Mouse (Mus musculus) adrenal gland, adult (tissue): ENCODE data around the gene Smim6.
A peak's percentile ranks its signal among the peaks of the same experiment; 100 is the strongest.

Source experiments
- DNase-seq, 2 experiments: peaks; one replicate each; pipeline ENCODE4 v3.0.0; 2022 to 2023; ENCODE audit warnings: low spot score in 1 of 2; ENCODE audit not compliant: inconsistent age in 2 of 2

Gene Smim6

DNA sequence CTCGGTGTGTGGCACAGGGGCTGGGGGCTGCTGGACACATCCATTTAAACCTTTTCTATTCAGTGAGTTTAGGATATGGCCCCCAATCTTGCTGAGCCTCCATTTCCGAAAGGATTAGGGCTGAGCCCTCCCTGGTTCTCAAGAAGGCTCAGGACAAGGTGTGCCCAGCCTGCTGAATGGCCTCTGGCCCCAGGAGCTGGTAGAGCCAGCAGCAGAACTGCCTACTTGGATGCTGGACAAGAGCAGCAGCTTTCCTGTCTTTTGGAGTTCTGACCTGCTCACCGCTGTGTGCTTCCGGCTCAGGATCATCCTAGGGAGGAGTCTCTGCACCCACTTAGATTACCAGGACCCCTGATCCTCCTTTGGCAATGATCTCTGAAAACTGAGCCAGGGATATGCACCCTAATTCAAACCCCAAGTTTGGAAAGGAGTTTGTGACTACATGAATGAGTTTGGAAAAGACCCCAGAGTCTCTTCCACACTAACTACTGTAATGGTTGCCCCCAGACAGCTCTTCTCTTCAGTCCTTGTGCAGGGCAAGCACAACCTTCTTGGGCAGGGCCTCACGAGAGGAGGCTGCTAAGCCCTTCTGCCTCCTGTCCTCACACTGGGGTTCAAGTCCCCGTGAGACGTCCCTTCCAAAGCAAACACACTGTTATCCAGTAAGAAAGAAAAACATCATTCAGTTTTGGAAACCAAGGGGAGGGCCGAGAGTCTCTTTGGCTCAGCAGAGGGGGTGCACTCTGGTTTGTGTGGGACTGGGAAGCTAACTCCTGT lies 11.1 kb upstream of the Smim6 start:
- no peak for DNase-seq

DNA sequence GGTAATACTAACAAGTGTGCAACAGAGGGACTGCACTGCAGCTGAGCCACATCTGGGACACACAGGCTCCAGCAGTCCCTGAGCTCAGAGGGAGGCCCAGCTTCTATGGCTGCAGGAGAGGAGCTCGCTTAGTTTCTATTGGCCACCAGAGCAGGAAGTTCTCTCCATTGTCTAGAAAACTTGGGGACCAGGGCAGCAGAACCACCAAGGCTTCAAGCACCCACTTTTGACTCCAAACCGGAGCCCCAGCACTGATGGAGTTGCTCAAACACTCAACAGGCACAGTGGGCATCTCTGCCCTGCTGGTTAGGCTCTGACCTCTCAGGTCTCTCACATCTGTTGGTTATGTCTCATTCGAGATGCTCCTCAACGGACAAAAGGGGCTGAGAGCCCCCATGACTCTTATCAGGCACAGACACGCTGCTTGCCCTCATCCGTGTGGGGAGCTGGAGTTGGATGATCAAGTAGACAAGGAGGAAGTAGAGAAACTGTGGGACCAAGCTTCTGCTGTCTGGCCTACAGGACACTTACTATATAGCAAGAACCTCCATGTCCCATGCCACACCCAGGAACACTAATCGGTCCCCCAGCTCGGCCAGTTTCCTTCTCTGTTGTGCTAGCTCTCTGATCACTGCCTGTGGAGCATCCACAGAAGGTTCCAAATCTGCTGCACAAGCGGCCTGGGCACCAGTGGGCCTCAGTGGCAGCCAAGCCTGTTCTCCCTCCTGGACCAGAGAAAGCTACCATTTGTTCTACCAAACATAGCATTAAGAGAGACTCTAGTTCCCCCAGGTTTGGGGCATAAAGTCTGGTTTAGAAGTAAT lies 10.3 kb upstream of the Smim6 start:
- DNase-seq: no peak

DNA sequence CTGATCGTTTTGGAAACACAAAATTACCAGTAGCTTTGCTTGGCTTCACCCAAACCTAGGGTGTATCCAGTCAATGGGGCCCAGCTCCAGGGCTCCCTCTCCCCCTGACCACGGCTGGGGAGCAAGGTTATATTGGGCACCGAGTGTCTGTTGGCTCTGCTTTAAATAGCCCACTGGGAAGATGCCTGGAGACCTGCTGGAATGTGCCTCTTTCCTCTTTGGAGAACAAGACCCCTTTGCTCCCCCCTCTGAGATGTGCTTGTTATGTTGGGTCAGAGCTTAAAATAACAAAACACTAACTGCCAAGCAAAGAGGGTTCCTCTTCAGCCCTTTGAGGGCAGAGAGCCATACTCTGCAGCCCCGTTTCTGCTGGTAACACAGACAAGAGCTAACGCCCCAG lies 9.6 kb upstream of the Smim6 start:
- no peak for DNase-seq

DNA sequence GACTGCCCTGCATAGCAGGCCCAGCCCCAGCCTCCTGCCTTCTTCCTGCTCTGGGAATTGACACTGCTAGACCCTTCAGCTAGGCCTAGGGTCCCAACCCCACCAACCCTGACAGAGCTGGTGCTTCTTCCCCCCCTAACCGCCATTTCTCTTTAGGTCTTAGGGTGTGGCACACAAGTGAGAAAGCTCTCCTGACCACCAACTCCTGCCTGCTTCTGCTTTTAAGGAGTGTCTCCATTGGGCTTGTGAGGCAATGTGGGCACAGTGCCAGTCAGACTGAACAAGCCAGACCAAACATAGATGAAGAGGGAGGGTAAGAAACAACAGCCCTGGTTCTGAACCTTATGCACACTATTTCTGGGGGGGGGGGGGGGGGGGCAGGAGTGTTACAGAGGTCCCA lies 9.0 kb upstream of the Smim6 start:
- DNase-seq: no peak

DNA sequence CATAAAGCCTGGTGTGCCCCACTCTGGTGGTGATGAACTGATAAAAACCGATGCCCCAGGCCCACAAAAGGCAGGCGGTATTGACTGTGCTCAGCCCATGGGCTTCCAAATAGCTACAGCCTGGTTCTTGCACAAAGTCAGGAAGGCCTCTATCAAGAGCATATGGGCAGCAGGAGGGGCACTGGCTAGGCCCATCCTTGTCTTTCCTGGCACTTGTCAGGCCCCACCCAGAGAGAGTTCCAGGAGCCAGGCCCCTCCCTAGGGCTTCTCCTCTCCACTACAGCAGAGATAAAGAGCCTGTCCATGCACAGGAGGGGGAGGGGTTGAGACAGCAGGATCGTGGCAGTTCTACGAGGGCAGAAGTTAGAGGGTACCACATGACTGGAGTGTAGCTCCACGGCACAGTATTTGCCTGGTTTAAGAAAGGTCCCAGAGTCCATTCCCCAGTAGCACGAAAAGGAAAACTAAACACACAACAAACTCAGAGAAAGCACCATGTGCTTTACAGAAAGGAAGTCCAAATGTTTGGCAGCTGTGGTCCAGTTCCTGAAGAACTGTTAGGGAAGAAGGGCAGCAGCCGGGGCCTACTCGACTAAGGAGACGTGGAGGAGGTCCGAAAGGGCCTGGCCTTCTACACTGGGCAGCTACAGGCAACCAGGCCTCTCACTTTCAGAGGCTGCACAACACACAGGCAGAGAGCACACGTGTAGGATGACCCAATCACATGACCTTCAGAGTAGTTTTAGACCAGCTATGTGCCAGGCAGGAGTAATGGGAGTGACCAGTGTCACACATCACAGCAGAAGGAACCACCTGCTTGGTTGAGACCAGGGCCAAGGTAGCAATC lies 8.2 kb upstream of the Smim6 start:
- DNase-seq: peak in 1 of 2 experiments; percentile 54

DNA sequence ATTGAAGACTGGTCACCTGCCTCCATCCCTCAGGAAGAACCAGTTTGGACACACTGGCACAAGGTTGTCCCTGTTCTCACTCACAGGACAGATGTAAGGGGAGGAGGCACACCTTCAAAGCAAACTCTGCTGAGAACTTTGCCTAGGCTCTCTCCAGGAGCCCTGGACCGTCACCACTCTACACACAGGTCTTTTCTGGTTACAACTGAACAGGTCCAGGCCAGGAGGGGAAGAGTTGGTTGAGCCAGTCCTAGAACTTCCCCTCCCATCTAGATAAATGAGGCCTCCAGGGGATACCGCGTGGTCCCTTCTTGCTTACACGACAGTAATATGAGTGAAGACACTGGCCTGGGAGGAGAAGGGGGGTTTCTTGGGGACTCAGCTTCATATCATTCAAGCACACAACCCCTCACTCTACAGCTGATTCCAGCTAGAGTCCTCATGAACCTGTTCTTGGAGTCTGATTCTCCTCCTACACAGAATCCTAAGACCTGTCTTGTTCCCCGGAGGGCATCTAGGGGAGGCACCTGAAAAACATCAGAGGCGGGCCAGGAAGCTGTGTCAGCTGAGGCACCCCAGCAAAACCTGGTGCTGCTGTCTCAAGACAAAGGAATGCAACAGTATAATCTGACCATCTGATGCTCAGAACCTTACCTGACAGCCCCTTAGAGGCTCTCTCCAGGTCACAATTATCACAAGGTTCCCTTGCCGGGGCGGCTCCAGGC lies 7.4 kb upstream of the Smim6 start:
- DNase-seq: no peak

DNA sequence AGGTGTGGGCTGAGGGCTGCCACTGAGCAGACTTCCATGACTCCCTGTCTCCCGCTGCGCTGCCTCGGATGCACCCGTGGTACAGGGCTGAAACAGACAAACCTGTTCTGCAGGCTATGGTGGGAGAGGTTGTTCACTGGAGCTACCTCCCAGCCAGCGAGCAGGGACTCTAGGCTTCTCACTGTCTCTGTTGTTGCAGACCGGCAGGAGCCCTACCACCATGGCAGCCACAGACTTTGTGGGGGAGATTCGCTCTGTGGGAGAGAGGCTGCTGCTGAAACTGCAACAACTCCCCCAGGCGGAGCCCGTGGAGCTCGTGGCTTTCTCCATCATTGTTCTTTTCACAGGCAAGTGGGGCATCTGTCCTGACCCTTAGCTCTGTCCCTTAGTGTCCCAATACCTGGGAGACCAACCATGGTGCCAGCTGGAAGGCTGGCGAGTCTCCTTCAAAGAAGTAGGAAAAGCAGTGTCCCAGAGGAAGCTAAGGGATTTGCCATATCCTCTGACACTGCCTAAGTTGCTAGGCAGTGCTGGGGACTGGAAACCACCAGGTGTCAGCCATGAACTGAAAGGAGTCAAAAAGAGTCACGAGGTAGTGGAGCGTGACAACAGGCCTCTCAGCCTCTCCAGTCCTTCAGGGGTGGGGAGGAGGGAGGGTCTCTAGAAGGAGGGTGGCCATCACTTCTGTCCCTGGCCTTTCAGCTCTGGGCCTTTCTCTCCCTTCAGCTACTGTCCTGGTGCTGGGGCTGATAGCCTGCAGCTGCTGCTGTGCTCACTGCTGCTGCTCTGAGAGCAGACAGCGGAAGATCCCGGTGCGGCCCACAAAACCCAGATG lies 6.6 kb upstream of the Smim6 start:
- DNase-seq: no peak

DNA sequence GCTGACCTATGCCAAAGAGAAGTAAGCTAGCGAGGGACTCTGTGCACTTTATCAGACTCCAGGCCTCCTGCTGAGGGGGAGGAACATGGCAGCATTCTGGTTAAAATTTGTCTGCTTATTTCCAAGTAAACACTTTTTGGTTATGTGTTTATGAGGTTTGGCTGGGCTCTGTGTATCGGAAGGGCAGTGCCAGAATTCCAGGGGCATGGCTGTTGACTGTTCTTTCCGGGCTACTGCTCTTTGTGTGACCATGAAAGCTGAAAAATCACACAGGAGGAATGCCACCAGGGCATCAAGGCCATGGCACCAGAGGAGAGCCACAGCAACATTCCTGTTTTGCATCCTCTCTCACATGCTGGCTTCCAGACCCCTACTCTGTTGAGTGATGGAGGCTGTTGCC lies 5.7 kb upstream of the Smim6 start:
- peak; percentile 58 to 81 for DNase-seq

DNA sequence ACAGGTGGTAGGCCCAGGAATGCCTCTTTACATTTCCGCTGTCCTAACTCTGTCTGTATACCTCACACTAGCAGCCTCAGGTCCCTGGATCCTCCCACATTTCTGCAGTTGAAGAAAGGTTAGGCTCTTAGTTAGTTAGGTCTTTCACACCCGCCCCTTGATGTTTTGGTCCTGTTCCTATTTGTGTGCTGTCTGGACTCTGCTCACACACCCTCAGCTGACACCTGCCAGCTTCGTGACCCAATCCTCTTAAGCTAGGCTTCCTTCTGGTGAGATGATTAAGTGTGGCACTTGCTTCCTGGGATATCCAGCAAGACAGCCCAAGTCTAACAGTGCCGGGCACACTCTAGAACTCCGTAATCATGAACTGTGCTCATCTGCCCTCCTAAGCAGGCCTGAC lies 5.3 kb upstream of the Smim6 start:
- no peak for DNase-seq

DNA sequence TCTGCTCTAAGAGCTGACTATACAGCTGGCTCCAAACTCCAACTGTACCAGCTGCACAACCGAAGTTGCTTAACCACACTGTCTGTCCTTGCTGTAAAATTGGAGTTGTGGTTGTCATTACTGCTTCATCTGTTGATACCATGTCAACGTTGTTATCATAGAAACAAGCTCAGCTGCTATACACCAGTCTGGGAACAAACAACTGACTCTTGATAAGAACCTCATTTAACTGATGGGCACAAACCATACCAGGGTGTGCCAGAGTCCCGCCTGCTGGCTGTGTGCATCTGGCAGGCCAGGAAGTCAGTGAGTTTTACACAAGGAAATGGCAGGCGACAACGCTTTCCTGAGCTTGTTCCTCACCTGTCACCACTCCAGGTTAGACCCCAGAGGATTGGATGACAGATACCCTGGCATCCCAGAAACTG lies 669 bp upstream of the Smim6 start:
- DNase-seq: no peak

DNA sequence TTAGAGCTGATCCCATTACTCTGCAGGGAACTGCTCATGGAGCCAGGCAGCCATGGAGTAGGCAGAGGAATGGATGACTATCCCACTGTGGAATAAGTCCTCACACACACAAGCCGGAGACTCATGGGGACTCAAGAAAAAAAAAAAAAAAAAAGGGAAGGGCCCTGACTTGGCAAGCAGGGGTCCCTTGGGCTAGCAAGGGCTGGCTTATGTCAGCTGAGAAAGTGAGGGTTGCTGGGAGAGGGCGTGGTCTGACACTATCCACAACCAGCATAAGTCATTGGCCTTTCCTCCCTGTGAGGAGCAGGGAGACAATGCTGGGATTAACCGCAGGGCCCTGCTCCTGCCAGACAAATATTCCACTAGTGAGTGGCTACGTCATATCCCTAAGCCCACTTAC lies 4.8 kb downstream of the Smim6 start:
- no peak for DNase-seq

DNA sequence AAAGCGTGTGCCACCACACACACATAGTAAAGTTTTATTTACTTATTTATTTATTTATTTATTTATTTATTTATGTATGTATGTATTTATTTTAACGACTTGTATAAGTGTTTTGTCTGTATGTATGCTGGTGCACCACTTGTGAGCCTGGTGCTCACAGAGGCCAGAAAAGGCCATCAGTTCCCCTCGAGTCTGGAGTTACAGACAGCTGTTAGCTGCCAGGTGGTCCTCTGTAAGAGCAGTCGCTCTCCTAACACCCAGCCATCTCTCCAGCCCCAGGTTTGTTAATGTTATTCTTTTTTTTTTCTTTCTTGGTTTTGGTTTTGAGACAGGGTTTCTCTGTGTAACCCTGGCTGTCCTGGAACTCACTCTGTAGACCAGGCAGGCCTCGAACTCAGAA lies 6.8 kb downstream of the Smim6 start:
- no peak for DNase-seq

DNA sequence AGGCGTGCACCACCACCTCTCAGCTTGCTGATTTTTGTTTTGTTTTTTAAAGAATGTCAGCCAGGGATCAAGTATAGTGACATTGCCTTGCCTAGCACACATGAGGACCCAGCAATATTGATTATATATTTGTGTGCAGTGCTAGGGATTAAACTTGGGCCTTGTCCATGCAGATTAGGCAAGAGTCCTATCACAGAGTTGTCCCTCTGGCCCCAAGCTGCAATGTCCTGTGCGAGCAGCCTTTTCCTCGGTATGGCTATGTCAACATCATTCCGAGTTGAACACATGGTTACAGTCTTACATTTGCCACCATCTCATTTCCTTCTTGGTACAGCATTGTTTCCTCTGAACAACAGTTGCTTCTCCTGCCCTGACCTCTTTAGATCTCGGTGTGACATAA lies 7.3 kb downstream of the Smim6 start:
- no peak for DNase-seq

DNA sequence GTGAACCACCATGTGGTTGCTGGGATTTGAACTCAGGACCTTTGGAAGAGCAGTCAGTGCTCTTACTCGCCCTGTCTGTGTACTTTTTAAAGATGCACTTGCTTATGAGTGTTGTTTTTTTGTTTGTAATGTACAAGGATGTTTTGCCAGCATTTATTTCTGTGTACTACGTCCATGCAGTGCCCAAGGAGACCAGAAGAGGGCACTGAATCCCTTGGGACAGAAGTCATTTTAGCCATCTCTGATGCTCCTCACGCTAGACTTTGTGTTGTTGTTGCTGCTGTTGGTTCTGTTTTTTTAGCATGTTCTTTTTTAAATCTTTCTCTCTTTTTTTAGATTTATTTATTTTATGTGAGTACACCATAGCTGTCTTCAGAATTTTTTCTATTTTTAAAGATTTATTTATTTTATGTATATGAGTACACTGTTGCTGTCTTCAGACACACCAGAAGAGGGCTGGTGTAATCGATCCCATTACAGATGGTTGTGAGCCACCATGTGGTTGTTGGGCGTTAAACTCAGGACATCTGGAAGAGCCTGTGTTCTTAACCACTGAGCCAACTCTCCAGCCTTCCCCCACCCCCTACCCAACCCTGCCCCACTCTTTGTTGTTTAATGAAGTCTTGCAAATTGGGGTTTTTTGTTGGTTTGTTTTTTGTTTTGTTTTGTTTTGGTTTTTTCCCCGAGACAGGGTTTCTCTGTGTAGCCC lies 8.4 kb downstream of the Smim6 start:
- DNase-seq: peak; percentile 42 to 82

DNA sequence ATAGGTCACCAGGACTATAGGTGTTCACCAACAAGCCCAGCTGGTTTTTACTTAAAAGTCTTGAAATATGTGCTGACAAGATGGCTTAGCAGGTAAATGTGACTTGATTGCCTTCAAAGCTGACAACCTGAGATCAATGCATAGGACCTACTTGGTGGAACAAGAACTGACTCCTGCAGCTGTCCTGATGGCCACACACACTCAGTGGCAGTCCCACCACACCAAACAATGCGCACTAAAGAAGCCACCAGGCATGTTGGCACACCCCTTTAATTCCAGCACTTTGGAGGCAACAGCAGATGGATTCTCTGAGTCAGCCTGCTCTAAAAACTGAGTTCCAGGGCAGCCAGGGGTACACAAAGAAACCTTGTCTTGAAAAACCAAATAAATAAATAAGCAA lies 10.2 kb downstream of the Smim6 start:
- no peak for DNase-seq

DNA sequence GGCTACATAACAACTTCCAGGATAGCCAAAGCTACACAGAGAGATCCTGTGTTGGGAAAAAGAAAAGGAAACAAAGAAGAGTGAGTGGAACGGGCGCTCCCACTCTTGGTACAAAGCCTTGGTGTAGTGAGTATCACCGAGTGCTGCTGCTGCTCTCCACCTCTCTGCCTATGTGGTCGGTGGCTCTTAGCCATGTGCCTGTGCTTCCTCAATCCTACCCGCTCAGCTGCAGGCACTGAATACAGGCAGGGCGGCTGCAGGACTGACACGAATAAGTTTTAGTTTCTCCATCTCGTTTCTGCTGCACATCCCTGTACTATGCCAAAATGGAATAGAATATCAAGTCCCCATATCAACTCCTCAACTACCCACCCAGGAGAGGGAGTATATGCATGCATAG lies 17.2 kb downstream of the Smim6 start:
- no peak for DNase-seq

DNA sequence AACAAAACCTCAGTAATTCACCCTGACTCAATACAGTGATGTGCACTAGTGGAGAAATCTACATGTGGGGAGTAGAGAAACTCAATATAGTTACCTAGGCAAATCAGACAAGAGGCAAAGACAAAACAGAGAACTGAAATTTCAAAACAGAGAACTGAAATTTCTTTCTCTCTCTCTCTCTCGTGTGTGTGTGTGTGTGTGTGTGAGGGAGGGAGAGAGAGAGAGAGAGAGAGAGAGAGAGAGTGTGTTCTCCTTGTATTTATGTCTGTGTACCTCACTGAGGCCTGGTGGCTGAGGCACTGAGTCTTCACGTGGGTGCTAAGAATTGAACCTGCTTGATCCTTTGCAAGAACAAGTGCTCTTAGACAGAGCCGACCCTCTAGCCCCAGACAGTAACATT lies 18.0 kb downstream of the Smim6 start:
- DNase-seq: no peak

DNA sequence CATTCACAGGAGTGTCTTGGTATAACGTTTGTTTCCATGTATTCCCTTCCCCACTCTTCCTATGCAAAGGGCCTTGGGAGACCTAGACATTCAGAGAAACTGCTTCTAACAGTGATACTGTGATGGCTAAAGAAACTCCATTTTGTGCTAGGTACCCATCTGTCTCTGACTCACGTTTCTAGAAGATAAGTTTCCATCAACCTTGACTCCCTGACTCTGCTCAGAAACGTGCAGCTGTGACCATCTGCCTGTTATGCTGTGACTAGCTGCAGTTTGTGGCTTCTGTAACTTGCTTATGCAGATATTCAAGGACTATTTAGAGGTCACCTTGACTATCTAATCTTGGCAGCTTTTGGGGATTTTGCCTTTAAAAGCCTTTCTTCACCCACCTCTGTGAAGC lies 19.4 kb downstream of the Smim6 start:
- no peak for DNase-seq

DNA sequence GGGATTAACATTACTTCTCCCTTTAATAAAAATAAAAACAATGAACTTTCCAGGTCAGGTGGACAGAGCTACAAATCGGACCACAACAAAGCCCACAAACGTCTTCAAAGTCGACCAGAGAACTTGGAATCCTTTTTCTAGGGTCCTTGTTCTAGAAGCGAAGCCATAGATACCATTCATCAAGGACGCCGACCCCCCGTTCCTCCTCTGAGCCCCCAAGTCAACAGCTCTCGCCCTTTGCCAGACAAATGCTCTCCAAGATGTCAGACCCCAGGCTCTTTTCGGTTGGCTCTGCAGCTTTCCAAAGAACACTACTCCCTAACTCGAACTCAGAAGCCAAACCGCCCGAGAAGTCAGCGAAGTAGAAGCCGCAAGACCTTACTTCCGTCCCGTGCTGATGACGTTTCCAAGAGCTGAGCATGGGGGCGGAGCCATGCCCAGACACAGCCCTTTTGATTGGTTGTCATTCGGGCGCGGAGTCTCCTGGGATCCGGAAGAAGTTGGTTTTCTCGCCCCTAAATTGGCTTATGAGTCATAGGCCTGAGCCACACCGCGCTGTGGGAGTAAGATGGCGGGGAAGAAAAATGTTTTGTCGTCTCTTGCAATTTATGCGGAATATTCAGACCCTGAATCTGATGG lies 21.4 kb downstream of the Smim6 start, which contains the start of the genes Sap30bp and Recql5:
Sap30bp (plus strand) TSS at position 175 of the 639 bp plus-strand sequence.
Recql5 (minus strand) TSS at position 370 of the 639 bp plus-strand sequence.
- peak; percentile 97 to 99 for DNase-seq
